Mouse (Mus musculus) left cerebral cortex, adult 6 months (tissue): ENCODE measurements around the gene Olfr470. TPM values are rescaled to one million over a fixed set of nuclear protein-coding genes. Genes with fewer than 3 reads are reported as not detected.

Experiments
- long read RNA-seq, 2 experiments: library from polyadenylated mRNA; unstranded; transcript quantifications; one replicate each; pipeline ENCODE4 v2.0.0; 2019 to 2020
- polyA plus RNA-seq: library from polyadenylated mRNA; unstranded; fragments of <200 nt; fragmentation: Nextera tagmentation; gene quantifications from 2 replicates; pipeline ENCODE4 v1.2.3, GENCODE M21; 2021

The Olfr470 gene
- polyA plus RNA-seq = not detected in 2 replicates
- long read RNA-seq, experiment 1 = 0 reads
- long read RNA-seq, experiment 2 = 0 reads

DNA sequence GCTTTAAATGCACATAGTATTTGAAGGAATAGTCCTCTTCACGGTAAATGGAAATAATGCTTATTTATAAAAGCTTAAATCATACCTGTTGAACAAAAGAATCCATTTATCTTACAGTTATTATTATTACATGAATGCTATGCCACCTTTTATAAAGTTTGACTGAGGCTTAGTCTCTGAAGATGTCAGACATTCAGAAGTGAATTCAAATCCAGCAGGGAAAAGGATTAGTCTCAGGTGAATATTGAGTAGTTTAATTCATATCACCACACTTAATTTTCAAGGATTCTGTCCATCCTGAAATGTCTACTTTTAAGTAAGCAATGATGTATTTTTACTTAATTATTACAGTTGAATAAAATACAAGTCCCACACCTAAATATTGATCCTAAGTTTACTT is at the start of gene Olfr470:
Gene Olfr470, minus strand, starts transcription at position 101 of the 400 bp plus-strand sequence.

DNA sequence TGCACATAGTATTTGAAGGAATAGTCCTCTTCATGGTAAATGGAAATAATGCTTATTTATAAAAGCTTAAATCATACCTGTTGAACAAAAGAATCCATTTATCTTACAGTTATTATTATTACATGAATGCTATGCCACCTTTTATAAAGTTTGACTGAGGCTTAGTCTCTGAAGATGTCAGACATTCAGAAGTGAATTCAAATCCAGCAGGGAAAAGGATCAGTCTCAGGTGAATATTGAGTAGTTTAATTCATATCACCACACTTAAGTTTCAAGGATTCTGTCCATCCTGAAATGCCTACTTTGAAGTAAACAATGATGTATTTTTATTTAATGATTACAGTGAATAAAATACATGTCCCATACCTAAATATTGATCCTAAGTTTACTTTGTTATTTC is 21.8 kb downstream of the Olfr470 start, which contains the start of gene Olfr469:
Gene Olfr469, minus strand, starts transcription at position 101 of the 400 bp plus-strand sequence.

DNA sequence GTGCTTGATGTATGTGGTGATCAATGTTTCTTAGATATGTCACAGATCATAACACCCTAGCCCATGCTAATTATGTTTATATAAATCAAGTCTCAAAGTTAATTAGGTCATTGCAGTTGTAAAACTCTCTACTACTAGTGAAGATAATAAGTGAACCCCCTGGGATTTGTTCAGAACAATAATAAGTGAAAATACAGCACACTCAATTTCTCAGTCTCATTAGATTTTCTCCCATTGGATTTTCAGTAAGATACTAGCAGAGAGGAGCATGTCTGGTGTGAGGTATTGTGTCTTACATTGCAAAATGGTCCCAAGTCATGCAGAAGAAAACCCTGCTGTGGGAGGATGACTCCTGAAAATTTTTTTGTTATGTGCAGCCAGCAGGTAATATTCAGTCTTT is 35.3 kb downstream of the Olfr470 start, which contains the start of gene Olfr467:
Gene Olfr467, plus strand, starts transcription at position 301 of the 400 bp plus-strand sequence.

GRCm38 (mm10) chr7:107801108-107801507 is 46.2 kb downstream of the Olfr470 start, which contains the start of gene Ovch2:
Ovch2 (minus strand) TSS chr7:107801208.

Other genes starting within 250 kb of the Olfr470 start
- not detected in 2 replicates for gene 5330417H12Rik, start 222.3 kb downstream of the Olfr470 start, polyA plus RNA-seq
- gene Cyb5r2, start 89.5 kb downstream of the Olfr470 start, polyA plus RNA-seq = 0.49 and 0.92 TPM in 2 replicates
- gene Ovch2, start 46.3 kb downstream of the Olfr470 start, polyA plus RNA-seq = not detected in 2 replicates
- gene Olfr467, start 35.2 kb downstream of the Olfr470 start, polyA plus RNA-seq = not detected in 2 replicates
- not detected in 2 replicates for gene Olfr469, start 21.9 kb downstream of the Olfr470 start, polyA plus RNA-seq
- 0.14 TPM in 1 of 2 replicates, not detected in the other for gene Olfr472, start 50.4 kb upstream of the Olfr470 start, polyA plus RNA-seq
- not detected in 2 replicates for gene Olfr473, start 83.0 kb upstream of the Olfr470 start, polyA plus RNA-seq
- gene Olfr474, start 107.2 kb upstream of the Olfr470 start, polyA plus RNA-seq = not detected in 2 replicates
- gene Olfr476, start 117.3 kb upstream of the Olfr470 start, polyA plus RNA-seq = not detected in 2 replicates
- not detected in 2 replicates for gene Olfr477, start 139.2 kb upstream of the Olfr470 start, polyA plus RNA-seq
- gene Olfr478, start 186.5 kb upstream of the Olfr470 start, polyA plus RNA-seq = not detected in 2 replicates
- gene Olfr479, start 203.2 kb upstream of the Olfr470 start, polyA plus RNA-seq = not detected in 2 replicates
- not detected in 2 replicates for gene Olfr480, start 219.9 kb upstream of the Olfr470 start, polyA plus RNA-seq
- gene Olfr481, start 232.4 kb upstream of the Olfr470 start, polyA plus RNA-seq = not detected in 2 replicates